Mouse (Mus musculus) thymus, adult 2 months (tissue): ENCODE measurements around the gene Rpf2. TPM values are rescaled to one million over a fixed set of nuclear protein-coding genes. Genes with fewer than 3 reads are reported as not detected.
A peak's percentile ranks its signal among the peaks of the same experiment; 100 is the strongest.

Experiments
- DNase-seq: peaks from one replicate; pipeline ENCODE4 v3.0.0; 2021
- H3K27ac ChIP-seq: fragments of 200-500 bp; 2 replicates; pipeline ENCODE4 v1.5.1; 2012; ENCODE audit warnings: low read length, control low read depth; ENCODE audit not compliant: control insufficient read depth, insufficient read depth
- H3K27me3 ChIP-seq: fragments of 200-500 bp; 2 replicates; pipeline ENCODE4 v1.6.1; 2012; ENCODE audit warnings: mild to moderate bottlenecking, low read length, moderate library complexity, mixed read lengths; ENCODE audit not compliant: control insufficient read depth, insufficient read depth
- H3K36me3 ChIP-seq: fragments of 200-500 bp; 2 replicates; pipeline ENCODE4 v1.6.1; 2012; ENCODE audit warnings: mild to moderate bottlenecking, low read length, moderate library complexity; ENCODE audit not compliant: control insufficient read depth, insufficient read depth
- H3K4me1 ChIP-seq: fragments of 200-500 bp; replicated peaks from 2 replicates; pipeline ENCODE4 v1.6.1; 2012; ENCODE audit warnings: low read length; ENCODE audit not compliant: control insufficient read depth, insufficient read depth
- H3K4me3 ChIP-seq: fragments of 200-500 bp; 2 replicates; pipeline ENCODE4 v1.5.1; 2012; ENCODE audit warnings: mild to moderate bottlenecking, low read length, control low read depth, moderate library complexity; ENCODE audit not compliant: control insufficient read depth, insufficient read depth
- CTCF ChIP-seq: fragments of 200-500 bp; IDR thresholded peaks from 2 replicates; pipeline ENCODE4 v1.5.1; 2012; ENCODE audit warnings: mild to moderate bottlenecking, control low read depth, low read length, moderate library complexity, borderline replicate concordance; ENCODE audit not compliant: control insufficient read depth, poor library complexity, insufficient read depth; ENCODE audit errors: extremely low read depth
- POLR2A ChIP-seq: fragments of 200-500 bp; IDR thresholded peaks from 2 replicates; pipeline ENCODE4 v1.6.1; 2012; ENCODE audit warnings: mild to moderate bottlenecking, low read length, control low read depth, moderate library complexity; ENCODE audit not compliant: control insufficient read depth, poor library complexity, insufficient read depth; ENCODE audit errors: extremely low read depth
- WGBS: fragments of 180-500 bp; shearing (Covaris S2); methylation state at CpG from one replicate; pipeline ENCODE4 v1.1.7; 2018; 5-methylcytosine and 5-hydroxymethylcytosine counted together
- polyA plus RNA-seq: library from polyadenylated mRNA; depleted of rRNA; stranded (reverse); fragments of >200 nt; gene quantifications from 2 replicates; pipeline ENCODE4 v1.2.3, GENCODE M21; 2012

The Rpf2 gene
- polyA plus RNA-seq, 1 experiment, result 3.9 TPM

GRCm38 (mm10) chr10:40191338-40191979 lies 55.4 kb downstream of the Rpf2 start:
- DNase-seq, result no peak
- no peaks in the 10 kb centered on the region for H3K36me3 ChIP-seq
- no peak overlapping the region for H3K27ac ChIP-seq
- TF ChIP-seq POLR2A (no peak), CTCF (no peak)
- H3K27me3 ChIP-seq, result no peaks in the 10 kb centered on the region
- H3K4me3 ChIP-seq, result peak overlapping the region; percentile 6
- WGBS, result 16% methylated on average over 22 of the region's 22 CpGs
- H3K4me1 ChIP-seq, result peaks cover 13% of the 10 kb centered on the region

DNA sequence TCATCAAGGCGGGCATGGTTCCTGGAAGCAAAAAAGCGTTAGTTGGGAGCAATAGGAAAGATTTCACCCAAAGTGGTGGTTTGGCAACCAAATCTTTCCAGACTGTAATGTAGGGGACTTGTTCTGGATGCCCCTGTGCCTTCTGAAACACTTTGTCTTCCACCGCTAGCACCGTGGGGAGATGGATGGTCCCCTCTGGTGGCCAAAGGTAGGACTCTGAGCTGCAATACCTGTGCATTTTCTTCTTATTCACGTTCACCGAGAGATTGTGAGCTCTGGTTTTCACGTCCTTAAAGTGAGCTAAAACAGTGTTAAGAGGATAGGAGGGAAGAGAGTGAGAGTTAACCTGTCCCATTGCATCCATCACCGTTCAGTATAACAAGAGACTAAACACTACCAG lies 56.0 kb downstream of the Rpf2 start:
- H3K4me1 ChIP-seq, result peaks cover 13% of the 10 kb centered on the region
- TF ChIP-seq CTCF (no peak), POLR2A (no peak)
- DNase-seq, result peak; percentile 34
- H3K27me3 ChIP-seq, result no peaks in the 10 kb centered on the region
- 43% methylated on average over 8 of the region's 8 CpGs for WGBS
- H3K27ac ChIP-seq, result no peak overlapping the region
- no peak overlapping the region for H3K4me3 ChIP-seq
- H3K36me3 ChIP-seq, result no peaks in the 10 kb centered on the region

DNA sequence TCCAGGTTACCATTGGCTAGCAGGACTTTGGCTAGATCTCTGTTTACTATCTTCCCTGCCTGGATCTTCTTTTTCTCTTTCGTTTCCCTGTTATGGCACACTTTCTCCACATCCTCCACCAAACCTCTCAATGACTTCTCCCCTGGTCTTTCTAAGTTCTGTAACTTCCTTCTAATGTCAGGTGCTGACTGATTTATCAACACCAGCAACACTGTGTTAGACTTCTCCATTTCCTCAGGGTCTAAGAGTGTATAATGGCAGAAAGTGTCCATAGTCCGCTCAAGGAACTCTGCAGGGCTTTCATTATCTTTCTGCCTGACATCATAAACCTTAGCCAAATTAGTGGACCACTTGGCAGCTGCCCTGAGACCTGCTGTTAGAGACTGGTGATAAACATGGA lies 57.1 kb downstream of the Rpf2 start:
- Histone ChIP-seq H3K27ac (no peak overlapping the region), H3K4me3 (no peak overlapping the region), H3K4me1 (peaks cover 13% of the 10 kb centered on the region), H3K36me3 (no peaks in the 10 kb centered on the region), H3K27me3 (no peaks in the 10 kb centered on the region)
- no peak for DNase-seq
- 66% methylated on average over 2 of the region's 2 CpGs for WGBS
- TF ChIP-seq POLR2A, result no peak

GRCm38 (mm10) chr10:40188831-40189230 lies 58.0 kb downstream of the Rpf2 start:
- no peak for TF ChIP-seq CTCF
- no peaks in the 10 kb centered on the region for H3K27me3 ChIP-seq
- H3K4me1 ChIP-seq, result peaks cover 13% of the 10 kb centered on the region
- no peaks in the 10 kb centered on the region for H3K36me3 ChIP-seq
- no peak for DNase-seq
- WGBS, result 93% methylated on average over 3 of the region's 3 CpGs
- no peak overlapping the region for H3K4me3 ChIP-seq
- H3K27ac ChIP-seq, result no peak overlapping the region

- Histone ChIP-seq H3K4me3 (no peak overlapping the region), H3K27me3 (no peaks in the 10 kb centered on the region), H3K4me1 (no peaks in the 10 kb centered on the region), H3K36me3 (no peaks in the 10 kb centered on the region), H3K27ac (no peak overlapping the region)
- TF ChIP-seq CTCF (no peak), POLR2A (no peak)
- DNase-seq, result no peak
Observed at GRCm38 (mm10) chr10:40185956-40186355, 60.9 kb downstream of the Rpf2 start.

GRCm38 (mm10) chr10:40180011-40180410 lies 66.8 kb downstream of the Rpf2 start:
- TF ChIP-seq POLR2A, result no peak
- no peak for TF ChIP-seq CTCF
- Histone ChIP-seq H3K36me3 (no peaks in the 10 kb centered on the region), H3K27ac (no peak overlapping the region), H3K27me3 (no peaks in the 10 kb centered on the region), H3K4me1 (peaks cover 11% of the 10 kb centered on the region), H3K4me3 (no peak overlapping the region)
- DNase-seq, result no peak
- WGBS, result 46% methylated on average over 2 of the region's 2 CpGs

DNA sequence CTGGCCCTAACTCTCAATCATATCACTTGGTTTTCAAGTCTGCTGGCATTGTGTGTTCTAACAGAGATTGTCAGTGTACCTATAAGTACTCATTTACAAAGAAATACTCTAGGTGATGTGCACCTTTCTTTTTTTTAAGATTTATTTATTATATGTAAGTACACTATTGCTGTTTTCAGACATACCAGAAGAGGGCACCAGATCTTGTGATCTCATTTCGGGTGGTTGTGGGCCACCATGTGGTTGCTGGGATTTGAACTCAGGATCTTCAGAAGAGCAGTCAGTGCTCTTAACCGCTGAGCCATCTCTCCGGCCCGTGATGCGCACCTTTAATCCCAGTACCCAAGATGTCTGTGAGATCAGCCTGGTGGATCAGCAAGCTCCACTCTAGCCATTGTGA lies 67.7 kb downstream of the Rpf2 start:
- Histone ChIP-seq H3K4me3 (no peak overlapping the region), H3K36me3 (no peaks in the 10 kb centered on the region), H3K27ac (no peak overlapping the region), H3K4me1 (peaks cover 11% of the 10 kb centered on the region), H3K27me3 (no peaks in the 10 kb centered on the region)
- TF ChIP-seq CTCF (no peak), POLR2A (no peak)
- no peak for DNase-seq
- 79% methylated on average over 5 of the region's 5 CpGs for WGBS
